Comparison of ENCODE assay signal across 8 mouse cellular contexts in genomic region chr3:84304339-84305009, GRCm38 (mm10). TPM values are rescaled to one million over a fixed set of nuclear protein-coding genes. Genes with fewer than 3 reads are reported as not detected.
DNase-seq lines count a peak whose midpoint lies in the region; ATAC-seq and TF ChIP-seq lines count a peak whose summit lies in the region.

No protein-coding gene starts in this region.

- peak overlapping the region; percentile 66 for H3K9ac ChIP-seq in heart, embryonic 14.5 days (ENCODE audit: low read length)
- peak overlapping the region; percentile 72 for H3K9ac ChIP-seq in midbrain, embryonic 16.5 days (ENCODE audit: low read depth, low read length)

- ATAC-seq in megakaryocyte, adult 5-6 weeks (ENCODE audit: poor library complexity, severe bottlenecking), result no peak
- ATAC-seq in heart, embryonic 14.5 days (ENCODE audit: insufficient number of reproducible peaks, insufficient read depth, low FRiP score, low read depth), result no peak; the same call in 1 of the 2 replicates
- peak; percentile 75 for ATAC-seq in midbrain, embryonic 16.5 days

- peaks cover 76% of the 10 kb centered on the region for H3K27me3 ChIP-seq in megakaryocyte, embryonic 14.5 days (replicated peaks)
- peaks cover 65% of the 10 kb centered on the region for H3K27me3 ChIP-seq in embryonic facial prominence, embryonic 10.5 days (replicated peaks; ENCODE audit: low read depth, poor library complexity, severe bottlenecking)
- H3K27me3 ChIP-seq in heart, embryonic 14.5 days (ENCODE audit: control insufficient read depth, insufficient read depth, low read length), result peaks cover 47% of the 10 kb centered on the region
- H3K27me3 ChIP-seq in midbrain, embryonic 16.5 days (ENCODE audit: control insufficient read depth, insufficient read depth, low read depth, low read length), result no peaks in the 10 kb centered on the region
- peaks cover 8% of the 10 kb centered on the region; the same call in 1 of the 2 replicates for H3K27me3 ChIP-seq in thymus, adult 2 months (ENCODE audit: control insufficient read depth, insufficient read depth, low read length)

- no peak for TF ChIP-seq CTCF in thymus, adult 2 months (IDR thresholded peaks at IDR 0.05; ENCODE audit: borderline replicate concordance, control insufficient read depth, extremely low read depth, insufficient read depth, low read length, poor library complexity)

- DNase-seq in embryonic facial prominence, embryonic 10.5 days (ENCODE audit: low spot score), result peak; percentile 67
- peak; percentile 66 for DNase-seq in kidney, postnatal 10 days
- DNase-seq in liver, result peak; percentile 38
- DNase-seq in thymus, adult 2 months, result peak; percentile 49

- peak overlapping the region; percentile 94 for H3K4me2 ChIP-seq in heart, embryonic 14.5 days (ENCODE audit: low read length)
- peak overlapping the region; percentile 82 for H3K4me2 ChIP-seq in midbrain, embryonic 16.5 days (ENCODE audit: low read length)

- no peaks in the 10 kb centered on the region for H3K36me3 ChIP-seq in megakaryocyte, embryonic 14.5 days (replicated peaks; ENCODE audit: low read length)
- no peaks in the 10 kb centered on the region for H3K36me3 ChIP-seq in embryonic facial prominence, embryonic 10.5 days (replicated peaks)
- no peaks in the 10 kb centered on the region for H3K36me3 ChIP-seq in heart, embryonic 14.5 days (ENCODE audit: control insufficient read depth, insufficient read depth, low read length)
- H3K36me3 ChIP-seq in midbrain, embryonic 16.5 days (ENCODE audit: control insufficient read depth, insufficient read depth, low read length), result no peaks in the 10 kb centered on the region
- no peaks in the 10 kb centered on the region for H3K36me3 ChIP-seq in thymus, adult 2 months (ENCODE audit: control insufficient read depth, insufficient read depth, low read length)

- peak overlapping the region; percentile 69 for H3K4me3 ChIP-seq in megakaryocyte, embryonic 14.5 days (replicated peaks)
- peak overlapping the region; percentile 61 for H3K4me3 ChIP-seq in embryonic facial prominence, embryonic 10.5 days
- peak overlapping the region; percentile 37 to 46 for H3K4me3 ChIP-seq in heart, embryonic 14.5 days (ENCODE audit: control insufficient read depth in 1 of 2, insufficient read depth in 1 of 2, low read depth in 1 of 2, low read length in 2 of 2)
- peak overlapping the region; percentile 52 for H3K4me3 ChIP-seq in midbrain, embryonic 16.5 days (ENCODE audit: low read depth, low read length)
- no peak overlapping the region for H3K4me3 ChIP-seq in thymus, adult 2 months (ENCODE audit: control insufficient read depth, insufficient read depth, low read length)

- peak overlapping the region; percentile 51 for H3K27ac ChIP-seq in embryonic facial prominence, embryonic 10.5 days (replicated peaks)
- no peak overlapping the region for H3K27ac ChIP-seq in heart, embryonic 14.5 days (replicated peaks in 1 of 2; ENCODE audit: control insufficient read depth in 1 of 2, insufficient read depth in 1 of 2, low read depth in 2 of 2, low read length in 2 of 2)
- H3K27ac ChIP-seq in midbrain, embryonic 16.5 days (ENCODE audit: low read length), result peak overlapping the region; percentile 87
- no peak overlapping the region for H3K27ac ChIP-seq in thymus, adult 2 months (ENCODE audit: control insufficient read depth, insufficient read depth, low read length)

- TF ChIP-seq POLR2A in thymus, adult 2 months (IDR thresholded peaks at IDR 0.05; ENCODE audit: control insufficient read depth, extremely low read depth, insufficient read depth, low read length, poor library complexity), result no peak

- WGBS in embryonic facial prominence, embryonic 10.5 days, result under 1% methylated on average over 32 of the region's 32 CpGs
- 2% methylated on average over 32 of the region's 32 CpGs for WGBS in heart, embryonic 14.5 days
- WGBS in midbrain, embryonic 16.5 days, result under 1% methylated on average over 32 of the region's 32 CpGs
- 3% methylated on average over 32 of the region's 32 CpGs for WGBS in thymus, adult 2 months

- peaks cover 29% of the 10 kb centered on the region for H3K9me3 ChIP-seq in megakaryocyte, embryonic 14.5 days
- H3K9me3 ChIP-seq in embryonic facial prominence, embryonic 10.5 days, result no peaks in the 10 kb centered on the region
- no peaks in the 10 kb centered on the region for H3K9me3 ChIP-seq in heart, embryonic 14.5 days (ENCODE audit: control insufficient read depth, low read length)
- no peaks in the 10 kb centered on the region for H3K9me3 ChIP-seq in midbrain, embryonic 16.5 days (replicated peaks; ENCODE audit: control insufficient read depth, low read length, poor library complexity, severe bottlenecking)

- peaks cover 17% of the 10 kb centered on the region for H3K4me1 ChIP-seq in megakaryocyte, embryonic 14.5 days
- H3K4me1 ChIP-seq in embryonic facial prominence, embryonic 10.5 days, result peaks cover 32% of the 10 kb centered on the region
- peaks cover 4 to 15% of the 10 kb centered on the region in 2 experiments for H3K4me1 ChIP-seq in heart, embryonic 14.5 days (ENCODE audit: control insufficient read depth in 2 of 2, insufficient read depth in 2 of 2, low read length in 2 of 2)
- peaks cover 37% of the 10 kb centered on the region for H3K4me1 ChIP-seq in midbrain, embryonic 16.5 days (ENCODE audit: control insufficient read depth, insufficient read depth, low read length)
- peaks cover 13% of the 10 kb centered on the region for H3K4me1 ChIP-seq in thymus, adult 2 months (replicated peaks; ENCODE audit: control insufficient read depth, insufficient read depth, low read length)

RNA-seq across cellular contexts. Expression of gene Trim2, which starts 2.2 kb away (rescaled TPM):
- not detected in 2 replicates for polyA plus RNA-seq in megakaryocyte, embryonic 14.5 days (2012; ENCODE audit: insufficient read depth, low replicate concordance)
- total RNA-seq in megakaryocyte, adult 5-6 weeks (2015), result 0.62 TPM in 1 of 2 replicates, not detected in the other
- 0.99 and 1.7 TPM in 2 replicates for total RNA-seq in megakaryocyte, adult 5-6 weeks (2017)
- polyA plus RNA-seq in embryonic facial prominence, embryonic 10.5 days (2016; fragmentation: Nextera tagmentation; extraction: Ambion mirVana), result 31.0 and 31.3 TPM in 2 replicates
- polyA plus RNA-seq in heart, embryonic 14.5 days (2014; fragmentation: Nextera tagmentation; extraction: Ambion mirVana), result 8.5 and 9.3 TPM in 2 replicates
- polyA plus RNA-seq in midbrain, embryonic 16.5 days (2015; fragmentation: Nextera tagmentation; extraction: Ambion mirVana), result 174 and 182 TPM in 2 replicates
- 2.9 and 4.2 TPM in 2 replicates for polyA plus RNA-seq in thymus, adult 2 months (2012; rRNA removed)

Comparison
In these comparisons a context has a peak if more than half of its experiments do, and no peak if none do; other contexts are left out.
1. H3K27ac ChIP-seq: peak in embryonic facial prominence, embryonic 10.5 days (single experiment) and midbrain, embryonic 16.5 days (single experiment); none in heart, embryonic 14.5 days (0 of 2) and thymus, adult 2 months (single experiment).
2. Peak in every context shown above with its lines, with median percentiles within 50 percentile points of each other: DNase-seq.